Mouse (Mus musculus): ENCODE measurements at regions not wholly inside any gene's neighbourhood (a gene's known extent, or its start where the extent isn't known, plus 50 kb on each side); places are given as distances from the start of the nearest gene placed in this dataset.
A peak's percentile ranks its signal among the peaks of the same experiment; 100 is the strongest.

GRCm38 (mm10) chr2:71623134-71623533 is 76.6 kb upstream of the Dlx2 start:
- H3K4me2 ChIP-seq: no peak overlapping the region
- no peak overlapping the region for H3K4me3 ChIP-seq
- 0 out of 2 replicates have a peak, but pooled peaks cover 3% of the 10 kb centered on the region for H3K4me1 ChIP-seq (replicated peaks)
- H3K9ac ChIP-seq: no peak overlapping the region
- H3K9me3 ChIP-seq (replicated peaks): no peaks in the 10 kb centered on the region
- H3K27me3 ChIP-seq: peaks cover 4% of the 10 kb centered on the region; the same call in 1 of the 2 replicates
- no peaks in the 10 kb centered on the region for H3K36me3 ChIP-seq
- 45% methylated on average over 2 of the region's 2 CpGs for WGBS
- 0 out of 2 replicates have a peak overlapping the region, but pooled peaks have one; percentile 13 for H3K27ac ChIP-seq
- no peak for ATAC-seq (replicated peaks; ENCODE audit: insufficient number of reproducible peaks, insufficient read depth, low FRiP score, low read depth)

- Histone ChIP-seq H3K4me2 (no peak overlapping the region), H3K9me3 (replicated peaks) (no peaks in the 10 kb centered on the region), H3K27ac (no peak overlapping the region), H3K36me3 (no peaks in the 10 kb centered on the region), H3K27me3 (peaks cover 7% of the 10 kb centered on the region; the same call in 1 of the 2 replicates), H3K4me1 (replicated peaks) (peaks cover 18% of the 10 kb centered on the region), H3K9ac (no peak overlapping the region), H3K4me3 (no peak overlapping the region)
- no peak for ATAC-seq (replicated peaks; ENCODE audit: insufficient number of reproducible peaks, insufficient read depth, low FRiP score, low read depth)
- 62% methylated on average over 7 of the region's 7 CpGs for WGBS
Observed at GRCm38 (mm10) chr2:71625298-71625902, 78.8 kb upstream of the Dlx2 start.

GRCm38 (mm10) chr2:71626404-71626803 is 79.8 kb upstream of the Dlx2 start:
- no peak overlapping the region for H3K27ac ChIP-seq
- no peaks in the 10 kb centered on the region for H3K36me3 ChIP-seq
- 69% methylated on average over 12 of the region's 12 CpGs for WGBS
- ATAC-seq (replicated peaks; ENCODE audit: insufficient number of reproducible peaks, insufficient read depth, low FRiP score, low read depth): no peak
- peaks cover 18% of the 10 kb centered on the region for H3K4me1 ChIP-seq (replicated peaks)
- H3K4me2 ChIP-seq: no peak overlapping the region
- H3K27me3 ChIP-seq: peaks cover 7% of the 10 kb centered on the region; the same call in 1 of the 2 replicates
- H3K4me3 ChIP-seq: no peak overlapping the region
- no peaks in the 10 kb centered on the region for H3K9me3 ChIP-seq (replicated peaks)
- no peak overlapping the region for H3K9ac ChIP-seq

- H3K27ac ChIP-seq: peak overlapping the region; percentile 26; the same call in 1 of the 2 replicates
- WGBS: 53% methylated on average over 14 of the region's 14 CpGs
- H3K4me1 ChIP-seq (replicated peaks): peaks cover 18% of the 10 kb centered on the region
- peaks cover 7% of the 10 kb centered on the region; the same call in 1 of the 2 replicates for H3K27me3 ChIP-seq
- H3K9ac ChIP-seq: no peak overlapping the region
- H3K4me2 ChIP-seq: no peak overlapping the region
- no peaks in the 10 kb centered on the region for H3K36me3 ChIP-seq
- H3K9me3 ChIP-seq (replicated peaks): no peaks in the 10 kb centered on the region
- no peak overlapping the region for H3K4me3 ChIP-seq
- no peak for ATAC-seq (replicated peaks; ENCODE audit: insufficient number of reproducible peaks, insufficient read depth, low FRiP score, low read depth)
Observed at GRCm38 (mm10) chr2:71627097-71627755, 80.7 kb upstream of the Dlx2 start.

GRCm38 (mm10) chr2:71628821-71629220 is 82.3 kb upstream of the Dlx2 start:
- no peak overlapping the region for H3K27ac ChIP-seq
- H3K4me1 ChIP-seq (replicated peaks): peaks cover 18% of the 10 kb centered on the region
- no peak for ATAC-seq (replicated peaks; ENCODE audit: insufficient number of reproducible peaks, insufficient read depth, low FRiP score, low read depth)
- no peaks in the 10 kb centered on the region for H3K36me3 ChIP-seq
- peaks cover 7% of the 10 kb centered on the region; the same call in 1 of the 2 replicates for H3K27me3 ChIP-seq
- H3K4me3 ChIP-seq: peak overlapping the region; percentile 50; the same call in 1 of the 2 replicates
- no peaks in the 10 kb centered on the region for H3K9me3 ChIP-seq (replicated peaks)
- 42% methylated on average over 7 of the region's 7 CpGs for WGBS
- no peak overlapping the region for H3K9ac ChIP-seq
- peak overlapping the region; percentile 90 for H3K4me2 ChIP-seq

- ATAC-seq (replicated peaks; ENCODE audit: insufficient number of reproducible peaks, insufficient read depth, low FRiP score, low read depth): no peak
- Histone ChIP-seq H3K27ac (peak overlapping the region; percentile 24; the same call in 1 of the 2 replicates), H3K4me3 (peak overlapping the region; percentile 50), H3K36me3 (no peaks in the 10 kb centered on the region), H3K4me2 (peak overlapping the region; percentile 90), H3K4me1 (replicated peaks) (peaks cover 18% of the 10 kb centered on the region), H3K9ac (peak overlapping the region; percentile 34), H3K27me3 (peaks cover 7% of the 10 kb centered on the region; the same call in 1 of the 2 replicates), H3K9me3 (replicated peaks) (no peaks in the 10 kb centered on the region)
- WGBS: 1% methylated on average over 43 of the region's 43 CpGs
Observed at GRCm38 (mm10) chr2:71629301-71630142, 83.0 kb upstream of the Dlx2 start.

- H3K9ac ChIP-seq: peak overlapping the region; percentile 34
- ATAC-seq (replicated peaks; ENCODE audit: insufficient number of reproducible peaks, insufficient read depth, low FRiP score, low read depth): no peak
- 22% methylated on average over 3 of the region's 3 CpGs for WGBS
- H3K27me3 ChIP-seq: peaks cover 7% of the 10 kb centered on the region; the same call in 1 of the 2 replicates
- H3K36me3 ChIP-seq: no peaks in the 10 kb centered on the region
- peaks cover 18% of the 10 kb centered on the region for H3K4me1 ChIP-seq (replicated peaks)
- H3K4me3 ChIP-seq: peak overlapping the region; percentile 50
- peak overlapping the region; percentile 90 for H3K4me2 ChIP-seq
- no peaks in the 10 kb centered on the region for H3K9me3 ChIP-seq (replicated peaks)
- no peak overlapping the region for H3K27ac ChIP-seq
Observed at GRCm38 (mm10) chr2:71630143-71630463, 83.5 kb upstream of the Dlx2 start.

GRCm38 (mm10) chr2:71633471-71633870 is 86.9 kb upstream of the Dlx2 start:
- no peak for ATAC-seq (replicated peaks; ENCODE audit: insufficient number of reproducible peaks, insufficient read depth, low FRiP score, low read depth)
- H3K36me3 ChIP-seq: no peaks in the 10 kb centered on the region
- no peak overlapping the region for H3K4me3 ChIP-seq
- 77% methylated on average over 6 of the region's 6 CpGs for WGBS
- peaks cover 15% of the 10 kb centered on the region for H3K4me1 ChIP-seq (replicated peaks)
- H3K4me2 ChIP-seq: no peak overlapping the region
- H3K27me3 ChIP-seq: peaks cover 5% of the 10 kb centered on the region; the same call in 1 of the 2 replicates
- H3K9ac ChIP-seq: no peak overlapping the region
- no peaks in the 10 kb centered on the region for H3K9me3 ChIP-seq (replicated peaks)
- H3K27ac ChIP-seq: no peak overlapping the region

GRCm38 (mm10) chr2:71634471-71634870 is 87.9 kb upstream of the Dlx2 start:
- no peak overlapping the region for H3K27ac ChIP-seq
- H3K4me1 ChIP-seq (replicated peaks): peaks cover 7% of the 10 kb centered on the region
- 65% methylated on average over 3 of the region's 3 CpGs for WGBS
- no peak overlapping the region for H3K4me3 ChIP-seq
- H3K4me2 ChIP-seq: no peak overlapping the region
- peaks cover 2% of the 10 kb centered on the region; the same call in 1 of the 2 replicates for H3K27me3 ChIP-seq
- H3K9me3 ChIP-seq (replicated peaks): no peaks in the 10 kb centered on the region
- ATAC-seq (replicated peaks; ENCODE audit: insufficient number of reproducible peaks, insufficient read depth, low FRiP score, low read depth): no peak
- H3K9ac ChIP-seq: no peak overlapping the region
- H3K36me3 ChIP-seq: no peaks in the 10 kb centered on the region

GRCm38 (mm10) chr2:71636134-71636533 is 89.6 kb upstream of the Dlx2 start:
- H3K4me1 ChIP-seq (replicated peaks): no peaks in the 10 kb centered on the region
- H3K27ac ChIP-seq: no peak overlapping the region
- no peaks in the 10 kb centered on the region for H3K9me3 ChIP-seq (replicated peaks)
- H3K4me2 ChIP-seq: no peak overlapping the region
- no peak for ATAC-seq (replicated peaks; ENCODE audit: insufficient number of reproducible peaks, insufficient read depth, low FRiP score, low read depth)
- H3K27me3 ChIP-seq: 0 out of 2 replicates have a peak, but pooled peaks cover 2% of the 10 kb centered on the region
- no peak overlapping the region for H3K9ac ChIP-seq
- WGBS: 85% methylated on average over 4 of the region's 4 CpGs
- H3K4me3 ChIP-seq: no peak overlapping the region
- no peaks in the 10 kb centered on the region for H3K36me3 ChIP-seq

GRCm38 (mm10) chr2:71636590-71636989 is 90.0 kb upstream of the Dlx2 start:
- no peaks in the 10 kb centered on the region for H3K4me1 ChIP-seq (replicated peaks)
- H3K9me3 ChIP-seq (replicated peaks): no peaks in the 10 kb centered on the region
- H3K36me3 ChIP-seq: no peaks in the 10 kb centered on the region
- no peak overlapping the region for H3K4me3 ChIP-seq
- 0 out of 2 replicates have a peak, but pooled peaks cover 2% of the 10 kb centered on the region for H3K27me3 ChIP-seq
- WGBS: 88% methylated on average over 4 of the region's 4 CpGs
- no peak overlapping the region for H3K9ac ChIP-seq
- no peak overlapping the region for H3K4me2 ChIP-seq
- no peak overlapping the region for H3K27ac ChIP-seq
- no peak for ATAC-seq (replicated peaks; ENCODE audit: insufficient number of reproducible peaks, insufficient read depth, low FRiP score, low read depth)
